Mouse (Mus musculus) effector memory CD4-positive, alpha-beta T cell, adult 7 months (primary cell): ENCODE results near the gene Dis3. TPM values are rescaled to one million over a fixed set of nuclear protein-coding genes. Genes with fewer than 3 reads are reported as not detected.

Source experiments
- polyA plus RNA-seq: library from polyadenylated mRNA; unstranded; fragments of 100-300 nt; shearing (Covaris generic); gene quantifications from one replicate; pipeline ENCODE4 v1.2.1, GENCODE M21; 2017

The Dis3 gene
- 29.8 TPM for polyA plus RNA-seq

GRCm38 (mm10) chr14:99099267-99099966, at the start of gene Dis3, which contains the start of gene Pibf1:
TSS of gene Dis3 (minus strand) at chr14:99099770.
TSS of gene Pibf1 (plus strand) at chr14:99099424.

GRCm38 (mm10) chr14:99046031-99046781, 53.4 kb downstream of the Dis3 start, which contains the start of the genes Mzt1 and Bora:
TSS of gene Mzt1 (minus strand) at chr14:99046134.
TSS of gene Bora (plus strand) at chr14:99046222.

Other genes starting within 250 kb of the Dis3 start
- gene Rpl36a-ps1, start 105.5 kb downstream of the Dis3 start, polyA plus RNA-seq = 6.2 TPM
- gene Mzt1, start 53.6 kb downstream of the Dis3 start, polyA plus RNA-seq = 58.0 TPM
- 14.3 TPM for gene Bora, start 53.5 kb downstream of the Dis3 start, polyA plus RNA-seq
- gene Pibf1, start 346 bp downstream of the Dis3 start, polyA plus RNA-seq = 16.2 TPM
- 0.80 TPM for gene Klf5, start 198.9 kb upstream of the Dis3 start, polyA plus RNA-seq